Mouse (Mus musculus) ZHBTc4 (cell line): ENCODE data around the gene Fv1.
A peak's percentile ranks its signal among the peaks of the same experiment; 100 is the strongest.

ENCODE experiments used
- DNase-seq: peaks from one replicate; pipeline ENCODE4 v3.0.0-alpha.2; 2011; ENCODE audit warnings: low read depth, low spot score

The Fv1 gene

DNA sequence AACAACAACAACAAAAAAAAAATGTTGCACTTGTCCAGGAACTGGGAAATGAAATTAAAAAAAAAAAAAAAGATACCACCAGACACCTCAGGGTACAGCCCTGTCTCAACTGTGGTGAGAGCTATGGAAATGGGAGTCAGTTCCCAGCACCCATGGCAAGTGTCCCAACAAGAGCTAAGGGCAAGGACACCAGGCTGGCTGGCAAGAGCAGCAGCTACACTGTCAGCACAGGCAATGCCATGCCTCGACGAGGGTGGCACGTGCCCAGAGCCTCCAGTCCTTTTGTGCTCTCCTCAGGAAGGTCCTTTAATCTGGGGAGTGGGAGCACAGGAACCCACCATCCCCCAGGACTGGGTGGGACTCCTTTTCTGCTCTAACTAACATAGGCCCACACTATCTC, 15.4 kb downstream of the Fv1 start:
- no peak for DNase-seq

DNA sequence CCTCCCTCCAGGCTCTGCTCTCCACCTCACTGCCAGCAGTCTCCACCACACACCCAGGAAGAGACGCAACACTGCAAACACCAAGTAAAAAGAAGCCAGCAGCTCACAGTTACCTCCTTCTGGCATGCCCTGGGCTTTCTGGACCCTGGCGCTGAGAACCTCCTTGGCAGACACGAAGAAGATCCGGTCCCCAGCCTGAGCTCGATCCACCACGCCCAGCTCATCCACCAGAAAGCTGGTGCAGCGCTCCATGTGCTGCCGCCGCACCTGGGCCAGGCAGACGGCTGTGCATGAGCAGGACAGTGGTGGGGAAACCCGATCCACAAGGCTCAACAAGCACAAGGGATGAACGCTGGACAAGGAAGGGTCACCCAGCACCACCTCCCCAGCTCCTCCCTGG, 17.4 kb downstream of the Fv1 start:
- no peak for DNase-seq

GRCm38 (mm10) chr4:147887277-147887676, 18.5 kb downstream of the Fv1 start:
- DNase-seq = no peak

DNA sequence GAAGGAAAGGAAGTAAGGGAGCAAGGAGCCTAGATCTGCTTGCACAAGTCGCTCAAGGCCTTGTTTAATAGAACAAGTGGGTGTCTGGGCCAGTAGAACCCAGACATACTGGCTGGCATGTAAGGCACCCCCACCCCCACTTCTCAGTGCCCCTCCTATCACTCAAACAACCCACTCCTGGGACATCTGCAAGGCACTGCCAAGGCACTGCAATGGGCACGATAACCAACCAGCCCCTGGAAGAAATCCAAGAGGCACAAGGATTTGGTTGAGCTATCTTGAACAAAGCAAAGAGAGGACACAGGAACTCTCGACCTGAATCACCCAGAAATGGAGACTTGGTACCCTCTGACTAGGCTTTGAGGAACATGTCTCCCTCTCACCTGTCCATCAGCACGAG, 19.5 kb downstream of the Fv1 start:
- DNase-seq = no peak

DNA sequence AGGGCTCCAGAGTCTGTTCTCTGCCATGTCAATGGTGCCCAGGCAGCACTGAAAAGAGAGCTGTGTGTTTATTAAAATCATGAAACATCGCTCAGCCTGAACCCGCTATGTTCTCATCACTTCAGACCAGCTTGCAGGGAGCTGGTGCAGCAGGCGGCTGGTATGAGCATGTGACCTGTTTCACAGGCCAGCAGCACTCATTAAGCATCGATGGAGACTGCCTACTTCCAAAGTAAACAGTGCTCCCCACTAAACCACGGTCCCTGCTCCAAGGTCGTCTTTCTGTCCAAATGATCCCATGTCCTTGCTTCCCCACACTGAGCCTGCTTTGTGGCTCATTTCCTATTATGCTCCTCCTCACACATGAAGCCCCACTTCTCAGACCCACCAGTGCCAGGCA, 21.6 kb downstream of the Fv1 start:
- DNase-seq = no peak

GRCm38 (mm10) chr4:147895815-147896330, 27.1 kb downstream of the Fv1 start:
- no peak for DNase-seq

DNA sequence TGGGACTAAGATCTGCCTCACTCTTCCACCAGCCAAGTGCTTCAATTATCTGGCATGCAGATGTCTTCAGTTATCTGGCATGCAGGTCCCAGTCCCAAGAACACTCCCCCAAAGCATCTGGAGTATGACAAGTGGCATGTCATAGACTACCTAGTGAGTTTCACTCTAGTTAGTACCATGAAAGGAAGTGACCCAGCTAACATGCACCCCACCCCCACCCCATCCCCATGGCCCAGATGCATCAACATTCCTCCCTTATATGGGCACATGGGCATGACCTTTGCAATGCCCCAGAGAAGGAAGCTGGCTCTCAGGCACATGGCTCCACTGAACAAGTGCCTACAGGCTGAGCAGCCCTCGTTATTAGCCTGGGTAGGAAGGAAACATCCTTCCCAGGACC, 27.6 kb downstream of the Fv1 start:
- DNase-seq = no peak

DNA sequence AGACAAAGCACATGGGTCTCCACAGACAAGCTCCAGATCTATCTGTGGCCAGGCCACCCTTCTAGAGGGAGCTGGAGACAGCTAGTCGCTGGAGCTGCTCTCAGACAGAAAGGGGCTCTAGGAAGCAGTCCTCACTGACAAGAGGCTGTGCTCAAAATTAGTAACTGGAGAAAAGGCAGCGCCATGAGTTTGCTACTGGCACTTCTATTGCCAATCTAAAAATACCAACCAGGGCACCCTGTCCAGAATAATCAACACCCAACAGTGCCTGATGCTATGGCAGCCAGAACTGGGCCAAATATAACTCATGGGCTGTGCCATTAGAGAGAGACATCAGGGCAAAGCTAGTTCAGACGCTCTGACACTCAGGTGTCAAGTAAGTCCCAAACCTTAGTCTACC, 28.6 kb downstream of the Fv1 start:
- DNase-seq = no peak

DNA sequence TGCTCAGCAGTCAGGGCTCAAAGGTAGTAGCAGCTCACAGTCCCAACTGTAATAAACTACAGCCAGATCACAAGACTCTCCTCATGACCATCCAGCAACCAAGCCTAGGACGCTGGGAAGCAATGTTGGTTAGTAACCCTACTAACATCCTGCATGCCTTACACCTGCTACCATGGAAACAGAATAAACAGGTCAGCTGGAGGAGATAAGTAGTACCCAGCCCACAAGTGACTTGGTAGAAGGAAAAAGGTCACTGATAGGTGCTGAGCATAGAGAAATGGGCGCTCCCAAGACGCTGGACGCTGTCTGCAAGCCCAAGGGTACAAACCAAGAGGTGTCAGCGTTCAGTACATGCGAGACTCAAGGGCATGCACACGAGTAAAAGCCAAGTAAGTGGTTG, 31.7 kb downstream of the Fv1 start:
- no peak for DNase-seq

- DNase-seq = no peak
Observed at GRCm38 (mm10) chr4:147902906-147903500, 34.2 kb downstream of the Fv1 start.

DNA sequence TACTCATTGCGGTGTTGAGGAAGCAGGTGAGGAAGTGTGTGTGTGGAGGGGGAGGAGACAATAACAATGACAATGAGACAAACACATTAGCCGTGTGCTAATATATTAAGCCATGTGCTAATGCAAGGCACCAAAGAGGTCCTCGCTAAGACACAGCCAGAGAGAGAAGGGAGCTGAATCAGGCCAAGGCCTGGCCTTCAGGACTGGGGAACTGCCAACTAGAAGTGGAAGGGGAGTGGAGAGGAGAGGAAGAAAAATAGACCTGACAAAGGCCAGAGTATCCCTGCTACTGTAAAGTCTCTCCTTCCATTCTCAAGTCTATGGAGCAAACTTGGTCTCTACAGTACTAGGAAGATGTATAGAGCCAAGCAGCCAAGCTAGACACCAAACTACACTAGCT, 34.8 kb downstream of the Fv1 start:
- DNase-seq = no peak

GRCm38 (mm10) chr4:147904313-147905089, 35.7 kb downstream of the Fv1 start, which contains the start of gene Mfn2:
Gene Mfn2 (minus strand): TSS chr4:147904704.
- DNase-seq = peak; percentile 92

GRCm38 (mm10) chr4:147905090-147905659, 36.4 kb downstream of the Fv1 start:
- no peak for DNase-seq

GRCm38 (mm10) chr4:147906230-147906629, 37.5 kb downstream of the Fv1 start:
- DNase-seq = no peak

DNA sequence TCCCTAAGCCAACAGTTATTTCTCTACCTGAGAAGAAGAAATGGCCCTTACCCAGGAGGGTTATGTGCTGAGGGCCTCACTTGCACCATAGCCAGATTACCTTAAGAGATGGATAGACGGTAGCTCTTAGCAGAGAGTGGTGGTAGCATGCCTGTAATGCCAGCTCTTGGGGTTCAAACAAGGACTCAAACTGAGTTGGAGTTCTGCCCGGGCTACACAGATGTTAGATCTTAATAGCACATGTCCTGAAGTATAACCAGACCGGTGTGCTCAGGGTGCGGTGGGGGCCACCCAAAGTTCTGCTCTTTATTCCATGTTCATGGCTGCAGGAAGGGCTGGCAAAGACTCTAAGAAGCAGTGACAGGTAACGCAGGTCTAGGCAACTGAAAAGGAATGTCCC, 40.7 kb downstream of the Fv1 start:
- no peak for DNase-seq

DNA sequence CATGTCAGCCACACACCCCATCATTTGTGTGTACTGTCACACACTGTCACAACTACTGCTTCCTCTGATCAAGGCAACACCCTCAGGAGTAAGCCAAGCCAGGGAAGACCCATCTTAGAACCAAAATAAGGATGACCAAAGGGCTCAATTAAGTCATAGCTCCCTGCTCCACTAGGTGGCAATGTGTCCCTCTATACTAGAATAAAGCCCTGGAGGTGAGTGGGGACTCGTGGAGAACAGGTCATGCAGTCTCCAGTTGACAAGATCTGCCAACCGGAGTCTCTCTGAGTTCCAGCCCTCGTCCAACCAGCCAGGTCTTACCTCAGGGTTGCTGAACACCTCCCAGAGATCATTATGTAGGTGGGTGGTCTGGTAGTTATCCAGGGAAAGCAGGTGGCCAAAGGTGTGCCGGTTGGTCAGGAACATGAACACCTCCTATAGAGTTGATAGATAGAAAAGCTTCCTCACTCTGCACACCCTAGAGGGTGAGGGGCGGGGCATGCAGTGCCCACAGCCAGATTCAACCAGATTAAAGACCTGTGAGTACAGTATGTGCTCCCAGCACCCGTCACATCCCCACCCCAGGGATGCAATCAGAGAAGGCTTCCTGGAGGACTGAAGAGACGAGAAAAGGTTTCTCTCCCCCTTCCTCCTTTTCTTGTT, 49.8 kb downstream of the Fv1 start:
- DNase-seq = peak; percentile 84
